Mouse (Mus musculus) cerebral cortex, adult 2 months (tissue): Measurements from ENCODE around the gene Cfap44.

Source experiments
- WGBS: fragments of 180-500 bp; shearing (Covaris S2); methylation state at CpG from one replicate; pipeline ENCODE4 v1.1.7; 2018; 5-methylcytosine and 5-hydroxymethylcytosine counted together

The Cfap44 gene

GRCm38 (mm10) chr16:44394577-44395243, at the start of gene Cfap44:
Cfap44 (plus strand) TSS chr16:44394796.
- WGBS: 3% methylated on average over 17 of the region's 17 CpGs

GRCm38 (mm10) chr16:44347071-44347901, 47.3 kb upstream of the Cfap44 start, which contains the start of gene Spice1:
Spice1 (plus strand) TSS chr16:44347121.
- under 1% methylated on average over 67 of the region's 67 CpGs for WGBS

- WGBS: 89% methylated on average over 4 of the region's 4 CpGs
Observed at GRCm38 (mm10) chr16:44349801-44350397, 44.7 kb upstream of the Cfap44 start.

GRCm38 (mm10) chr16:44356291-44356690, 38.3 kb upstream of the Cfap44 start:
- WGBS: 78% methylated on average over 7 of the region's 7 CpGs

- WGBS: 84% methylated on average over 4 of the region's 4 CpGs
Observed at GRCm38 (mm10) chr16:44357571-44358268, 36.9 kb upstream of the Cfap44 start.

- WGBS: 80% methylated on average over 10 of the region's 10 CpGs
Observed at GRCm38 (mm10) chr16:44361921-44362890, 32.4 kb upstream of the Cfap44 start.

- 98% methylated on average over 7 of the region's 7 CpGs for WGBS
Observed at GRCm38 (mm10) chr16:44365522-44365921, 29.1 kb upstream of the Cfap44 start.

- 95% methylated on average over 4 of the region's 4 CpGs for WGBS
Observed at GRCm38 (mm10) chr16:44375459-44375858, 19.1 kb upstream of the Cfap44 start.

GRCm38 (mm10) chr16:44380006-44380405, 14.6 kb upstream of the Cfap44 start:
- WGBS: 80% methylated on average over 4 of the region's 4 CpGs

- WGBS: 68% methylated on average over 5 of the region's 5 CpGs
Observed at GRCm38 (mm10) chr16:44381578-44381977, 13.0 kb upstream of the Cfap44 start.

- WGBS: 38% methylated on average over 2 of the region's 2 CpGs
Observed at GRCm38 (mm10) chr16:44383549-44383948, 11.0 kb upstream of the Cfap44 start.

GRCm38 (mm10) chr16:44384251-44384650, 10.3 kb upstream of the Cfap44 start:
- 100% methylated on average over 1 of the region's 1 CpGs for WGBS

- WGBS: 24% methylated on average over 9 of the region's 9 CpGs
Observed at GRCm38 (mm10) chr16:44391877-44392548, 2.6 kb upstream of the Cfap44 start.

GRCm38 (mm10) chr16:44404933-44405332, 10.3 kb downstream of the Cfap44 start:
- WGBS: 96% methylated on average over 5 of the region's 5 CpGs

- 83% methylated on average over 5 of the region's 5 CpGs for WGBS
Observed at GRCm38 (mm10) chr16:44407211-44407610, 12.6 kb downstream of the Cfap44 start.

GRCm38 (mm10) chr16:44408290-44408689, 13.7 kb downstream of the Cfap44 start:
- WGBS: 56% methylated on average over 2 of the region's 2 CpGs

- WGBS: 54% methylated on average over 6 of the region's 6 CpGs
Observed at GRCm38 (mm10) chr16:44410176-44410575, 15.6 kb downstream of the Cfap44 start.

- WGBS: 51% methylated on average over 8 of the region's 8 CpGs
Observed at GRCm38 (mm10) chr16:44417596-44417995, 23.0 kb downstream of the Cfap44 start.

- WGBS: 88% methylated on average over 8 of the region's 8 CpGs
Observed at GRCm38 (mm10) chr16:44421735-44422134, 27.1 kb downstream of the Cfap44 start.

GRCm38 (mm10) chr16:44423499-44423898, 28.9 kb downstream of the Cfap44 start:
- WGBS: 24% methylated on average over 3 of the region's 3 CpGs
